Mouse (Mus musculus) CD4-positive helper T cell, adult 2 months (primary cell): ENCODE measurements at regions not wholly inside any gene's neighbourhood (a gene's known extent, or its start where the extent isn't known, plus 50 kb on each side); places are given as distances from the start of the nearest gene placed in this dataset.

Experiments
- DNase-seq: peaks from one replicate; pipeline ENCODE4 v3.0.0-alpha.2; 2012; ENCODE audit warnings: low read depth, missing footprints, low spot score

DNA sequence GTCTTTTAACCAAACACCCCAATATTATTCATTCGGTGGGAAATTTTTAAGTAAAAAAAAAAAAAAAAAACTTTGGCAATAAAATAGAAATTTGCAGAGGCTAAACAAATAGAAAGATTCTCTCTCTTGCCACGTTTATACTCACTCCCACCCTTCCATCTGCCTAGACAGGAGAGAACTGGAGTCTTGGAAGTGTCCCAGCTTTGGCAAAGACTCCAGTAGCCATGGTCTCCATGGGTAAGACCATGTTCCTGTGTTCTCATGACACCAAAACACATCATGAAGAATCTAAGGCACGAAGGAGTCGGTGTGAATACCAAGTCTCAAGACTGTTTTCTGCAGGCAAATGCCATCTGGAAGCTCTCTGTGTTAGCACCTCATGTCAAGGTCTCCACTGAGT is 84.8 kb upstream of the Ipo5 start:
- DNase-seq, result no peak

DNA sequence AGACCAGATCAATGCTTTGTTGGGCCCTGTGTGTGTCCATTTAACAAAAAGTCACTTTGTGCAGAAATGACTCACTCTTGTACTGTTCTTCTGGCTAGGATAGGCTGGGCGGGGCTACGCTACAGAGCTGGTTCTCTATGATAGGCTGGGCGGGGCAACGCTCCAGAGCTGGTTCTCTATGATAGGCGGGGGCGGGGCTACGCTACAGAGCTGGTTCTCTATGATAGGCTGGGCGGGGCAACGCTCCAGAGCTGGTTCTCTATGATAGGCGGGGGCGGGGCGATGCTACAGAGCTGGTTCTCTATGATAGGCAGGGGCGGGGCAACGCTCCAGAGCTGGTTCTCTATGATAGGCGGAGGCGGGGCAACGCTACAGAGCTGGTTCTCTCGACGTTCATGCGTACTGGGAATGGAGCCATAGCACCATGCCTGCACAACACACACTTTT is 80.6 kb upstream of the Ipo5 start:
- DNase-seq, result peak; percentile 65

DNA sequence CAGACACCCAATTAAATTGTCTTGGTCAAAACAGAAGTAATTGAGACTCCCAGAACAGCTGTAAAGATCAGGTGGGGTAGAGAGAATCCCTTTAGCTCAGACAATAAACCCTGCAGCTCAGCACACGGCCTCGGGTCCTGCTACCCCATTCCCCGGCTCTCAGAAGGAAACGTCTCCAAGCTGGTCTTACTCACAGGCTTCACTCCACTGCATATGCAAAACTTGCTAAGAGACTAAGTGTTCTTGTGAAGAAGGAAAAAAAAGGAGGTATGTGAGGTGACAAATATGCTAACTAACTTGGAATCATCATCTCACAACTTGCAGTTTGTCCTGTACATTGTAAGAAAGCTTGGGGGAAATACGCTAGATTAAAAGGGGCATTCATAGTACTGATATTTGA is 79.6 kb upstream of the Ipo5 start:
- DNase-seq, result peak; percentile 7

- DNase-seq, result peak; percentile 88
Measured at GRCm38 (mm10) chr14:120831847-120832613, 79.0 kb upstream of the Ipo5 start.

DNA sequence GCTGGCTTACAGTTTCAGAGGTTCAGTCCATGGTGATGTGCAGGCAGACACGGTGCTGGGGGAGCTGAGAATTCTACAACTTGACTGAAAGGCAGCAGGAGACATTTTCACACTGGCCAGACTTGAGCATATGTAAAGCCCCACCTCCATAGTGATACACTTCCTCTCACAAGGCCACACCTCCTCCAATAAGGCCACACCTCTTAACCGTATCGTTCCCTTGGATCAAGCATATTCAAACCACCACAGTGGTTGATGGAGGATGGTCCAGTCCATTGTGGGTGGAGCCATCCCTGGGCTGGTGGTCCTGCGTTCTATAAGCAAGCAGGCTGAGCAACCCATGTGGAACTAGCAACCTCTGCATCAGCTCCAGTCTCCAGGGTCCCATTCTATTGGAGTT is 76.2 kb upstream of the Ipo5 start:
- no peak for DNase-seq

DNA sequence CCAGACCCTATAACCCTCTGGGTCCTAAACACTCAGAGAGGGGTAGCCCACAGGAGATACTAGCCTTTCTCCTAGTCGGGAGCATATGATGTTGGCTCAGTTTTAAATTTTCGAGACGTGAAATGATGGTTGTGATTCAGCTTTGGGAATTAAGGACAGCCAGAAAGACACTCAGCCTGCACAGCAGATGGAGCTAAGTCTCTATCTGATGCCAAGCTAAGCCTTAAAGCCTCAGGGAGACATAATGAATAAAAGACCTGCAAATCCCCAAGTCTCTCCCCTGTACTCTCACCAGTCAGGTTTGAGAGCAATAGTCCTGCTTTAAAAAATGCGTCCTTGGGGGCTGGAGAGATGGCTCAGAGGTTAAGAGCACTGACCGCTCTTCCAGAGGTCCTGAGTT is 75.3 kb upstream of the Ipo5 start:
- no peak for DNase-seq

DNA sequence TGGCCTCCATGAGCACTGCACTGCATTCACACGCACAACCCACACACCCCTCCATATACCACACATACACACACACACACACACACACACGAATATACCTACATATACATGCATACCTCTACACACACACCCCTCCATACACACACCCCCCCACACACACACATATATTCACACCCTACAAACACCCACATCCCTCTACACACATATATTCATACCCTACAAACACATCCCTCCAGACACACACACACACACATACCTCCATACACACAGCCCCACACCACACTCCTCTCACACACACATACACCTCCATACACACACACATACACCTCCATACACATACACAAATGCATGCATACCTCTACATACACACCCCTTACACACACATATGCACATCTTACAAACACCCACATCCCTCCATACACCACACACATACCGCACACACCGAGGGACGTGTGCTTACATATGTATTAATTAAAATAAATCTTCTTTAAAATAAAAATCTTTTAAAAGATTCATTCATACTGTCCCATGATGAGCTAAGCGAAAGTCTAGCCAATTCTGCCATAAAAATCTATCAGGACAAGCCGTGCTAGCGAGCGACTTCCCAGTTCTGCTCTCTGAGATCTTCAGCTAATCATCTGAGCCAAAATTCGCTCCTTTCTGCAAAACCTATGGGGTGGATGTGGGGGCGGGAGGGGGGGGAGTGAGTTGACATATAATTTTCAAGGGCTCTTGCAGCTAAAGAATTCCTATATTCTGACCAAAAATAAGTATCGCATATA is 74.3 kb upstream of the Ipo5 start:
- DNase-seq, result no peak

DNA sequence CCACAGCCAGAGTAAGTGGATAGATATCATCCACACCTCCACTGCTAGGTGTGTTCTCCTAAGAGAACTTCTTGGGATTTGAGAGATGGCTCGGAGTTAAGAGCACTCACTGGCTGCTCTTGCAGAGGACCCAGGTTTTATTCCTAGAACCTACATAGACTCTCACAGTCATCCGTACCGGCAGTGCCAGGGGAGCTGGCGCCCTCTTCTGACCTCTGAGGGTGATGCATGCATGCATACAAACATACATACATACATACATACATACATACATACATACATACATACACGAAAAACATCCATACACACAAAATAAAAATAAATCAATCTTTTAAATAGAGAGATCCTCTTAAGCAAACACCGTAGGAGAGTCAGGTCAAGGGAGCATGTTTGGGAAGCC is 70.1 kb upstream of the Ipo5 start:
- DNase-seq, result no peak

- no peak for DNase-seq
Measured at GRCm38 (mm10) chr14:120841311-120841710, 69.7 kb upstream of the Ipo5 start.

DNA sequence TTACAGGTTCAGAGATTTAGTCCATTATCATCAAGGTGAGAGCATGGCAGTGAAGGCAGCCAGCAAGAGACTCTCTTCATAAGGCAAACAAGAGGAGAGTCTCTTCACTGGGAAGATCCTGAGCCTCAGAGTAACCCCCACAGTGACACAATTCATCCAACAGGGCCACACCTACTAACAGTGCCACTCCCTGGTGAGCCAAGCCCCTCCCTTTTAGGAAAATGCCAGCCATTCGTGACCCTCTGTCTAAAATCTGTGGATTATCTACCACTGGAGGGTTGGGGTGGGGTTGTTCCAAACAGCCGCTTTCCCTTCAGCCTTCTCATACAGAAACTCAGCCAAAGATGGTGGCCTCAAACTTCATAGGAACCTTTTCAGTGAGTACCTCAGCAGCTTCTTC is 65.9 kb upstream of the Ipo5 start:
- no peak for DNase-seq

DNA sequence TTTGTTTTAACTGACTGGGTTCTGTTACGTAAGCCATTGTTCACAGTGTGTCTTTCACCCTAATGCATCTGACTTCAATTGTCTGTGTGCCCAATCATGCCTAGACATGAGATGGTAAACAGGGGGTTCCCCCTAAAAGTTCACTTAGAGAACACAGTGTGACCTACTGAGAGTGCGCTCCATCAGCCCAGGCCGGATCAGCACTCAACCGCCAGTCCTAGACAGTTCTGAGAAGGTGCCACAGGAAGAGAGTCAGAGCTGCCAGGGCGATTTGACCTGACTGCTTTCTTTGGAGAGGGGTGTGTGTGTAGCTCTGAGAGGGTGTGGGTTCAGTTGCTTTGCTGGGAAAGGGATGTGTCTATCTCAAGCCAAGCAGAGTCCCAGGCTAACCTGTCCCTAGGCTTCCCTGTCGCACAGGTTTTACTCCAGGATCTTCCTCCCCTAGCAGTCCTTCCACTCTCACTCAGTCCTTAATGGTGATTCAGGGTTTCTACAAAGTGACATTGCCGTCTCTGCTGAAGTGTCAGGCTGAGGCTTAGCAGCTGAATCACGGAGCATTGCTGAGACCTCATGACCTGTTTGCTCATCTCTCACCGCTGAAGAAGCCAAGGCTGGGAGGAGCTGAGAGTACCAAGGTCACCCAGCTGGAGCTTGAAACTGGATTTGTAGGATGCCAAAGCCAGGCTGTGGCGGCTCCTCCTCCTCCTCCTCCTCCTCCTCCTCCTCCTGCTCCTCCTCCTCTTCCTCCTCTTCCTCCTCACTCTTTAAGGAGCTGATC is 64.8 kb upstream of the Ipo5 start:
- no peak for DNase-seq

DNA sequence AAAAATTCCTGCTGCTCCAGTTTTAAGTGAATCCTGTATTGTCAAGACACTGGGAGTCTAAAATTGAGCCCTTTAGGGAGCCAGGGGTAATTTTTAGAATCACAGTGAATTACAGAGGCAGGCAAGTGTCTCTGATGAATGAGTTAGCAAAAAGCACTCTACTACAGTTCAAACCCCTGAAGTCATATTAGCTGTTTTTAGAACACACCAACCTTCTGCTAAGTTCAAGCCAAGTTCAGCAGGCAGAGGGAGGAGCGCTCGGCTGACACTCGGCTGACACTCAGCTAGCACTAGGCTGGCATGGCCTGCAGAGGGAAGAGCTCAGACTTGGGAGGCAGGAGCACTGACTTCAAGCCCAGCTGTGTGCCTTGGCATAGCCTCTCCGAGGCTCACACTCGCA is 64.0 kb upstream of the Ipo5 start:
- no peak for DNase-seq

- DNase-seq, result no peak
Measured at GRCm38 (mm10) chr14:120848083-120848951, 62.7 kb upstream of the Ipo5 start.

- no peak for DNase-seq
Measured at GRCm38 (mm10) chr14:120849159-120849558, 61.9 kb upstream of the Ipo5 start.

GRCm38 (mm10) chr14:120853643-120854042 is 57.4 kb upstream of the Ipo5 start:
- DNase-seq, result no peak

DNA sequence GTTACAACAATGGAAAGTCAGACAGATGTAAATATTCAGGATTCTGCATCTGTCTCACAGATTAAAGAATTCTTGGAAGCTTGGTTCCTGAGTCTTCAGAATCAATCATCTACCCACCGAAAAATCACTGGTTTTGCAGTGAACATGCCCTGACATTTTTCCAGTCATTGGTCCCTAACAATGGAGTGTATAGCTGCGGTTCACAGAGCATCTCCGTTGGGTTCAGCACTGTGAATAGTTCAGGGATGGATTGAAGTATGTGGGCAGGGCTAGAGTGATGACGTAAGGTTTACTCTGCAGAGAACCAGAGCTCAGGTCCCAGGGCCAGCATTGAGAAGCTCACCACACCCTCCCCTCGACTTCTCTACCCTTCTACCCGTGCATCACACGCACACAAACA is 56.5 kb upstream of the Ipo5 start:
- no peak for DNase-seq

GRCm38 (mm10) chr14:120855181-120855580 is 55.8 kb upstream of the Ipo5 start:
- DNase-seq, result no peak
